Mouse (Mus musculus) thymus, adult 2 months (tissue): ENCODE measurements around the gene Rhpn2. TPM values are rescaled to one million over a fixed set of nuclear protein-coding genes. Genes with fewer than 3 reads are reported as not detected.
"Not testable (repeated sequence)": the region's sequence is repeated elsewhere in the genome, so short reads cannot be mapped to it uniquely, and the experiment has no call there.

Experiments
- DNase-seq: peaks from one replicate; pipeline ENCODE4 v3.0.0; 2021
- H3K27ac ChIP-seq: fragments of 200-500 bp; 2 replicates; pipeline ENCODE4 v1.5.1; 2012; ENCODE audit warnings: low read length, control low read depth; ENCODE audit not compliant: control insufficient read depth, insufficient read depth
- H3K27me3 ChIP-seq: fragments of 200-500 bp; 2 replicates; pipeline ENCODE4 v1.6.1; 2012; ENCODE audit warnings: mild to moderate bottlenecking, low read length, moderate library complexity, mixed read lengths; ENCODE audit not compliant: control insufficient read depth, insufficient read depth
- H3K36me3 ChIP-seq: fragments of 200-500 bp; 2 replicates; pipeline ENCODE4 v1.6.1; 2012; ENCODE audit warnings: mild to moderate bottlenecking, low read length, moderate library complexity; ENCODE audit not compliant: control insufficient read depth, insufficient read depth
- H3K4me1 ChIP-seq: fragments of 200-500 bp; replicated peaks from 2 replicates; pipeline ENCODE4 v1.6.1; 2012; ENCODE audit warnings: low read length; ENCODE audit not compliant: control insufficient read depth, insufficient read depth
- H3K4me3 ChIP-seq: fragments of 200-500 bp; 2 replicates; pipeline ENCODE4 v1.5.1; 2012; ENCODE audit warnings: mild to moderate bottlenecking, low read length, control low read depth, moderate library complexity; ENCODE audit not compliant: control insufficient read depth, insufficient read depth
- CTCF ChIP-seq: fragments of 200-500 bp; IDR thresholded peaks from 2 replicates; pipeline ENCODE4 v1.5.1; 2012; ENCODE audit warnings: mild to moderate bottlenecking, control low read depth, low read length, moderate library complexity, borderline replicate concordance; ENCODE audit not compliant: control insufficient read depth, poor library complexity, insufficient read depth; ENCODE audit errors: extremely low read depth
- POLR2A ChIP-seq: fragments of 200-500 bp; IDR thresholded peaks from 2 replicates; pipeline ENCODE4 v1.6.1; 2012; ENCODE audit warnings: mild to moderate bottlenecking, low read length, control low read depth, moderate library complexity; ENCODE audit not compliant: control insufficient read depth, poor library complexity, insufficient read depth; ENCODE audit errors: extremely low read depth
- WGBS: fragments of 180-500 bp; shearing (Covaris S2); methylation state at CpG from one replicate; pipeline ENCODE4 v1.1.7; 2018; 5-methylcytosine and 5-hydroxymethylcytosine counted together
- polyA plus RNA-seq: library from polyadenylated mRNA; depleted of rRNA; stranded (reverse); fragments of >200 nt; gene quantifications from 2 replicates; pipeline ENCODE4 v1.2.3, GENCODE M21; 2012

The Rhpn2 gene
- polyA plus RNA-seq, 1 experiment = 1.3 TPM

DNA sequence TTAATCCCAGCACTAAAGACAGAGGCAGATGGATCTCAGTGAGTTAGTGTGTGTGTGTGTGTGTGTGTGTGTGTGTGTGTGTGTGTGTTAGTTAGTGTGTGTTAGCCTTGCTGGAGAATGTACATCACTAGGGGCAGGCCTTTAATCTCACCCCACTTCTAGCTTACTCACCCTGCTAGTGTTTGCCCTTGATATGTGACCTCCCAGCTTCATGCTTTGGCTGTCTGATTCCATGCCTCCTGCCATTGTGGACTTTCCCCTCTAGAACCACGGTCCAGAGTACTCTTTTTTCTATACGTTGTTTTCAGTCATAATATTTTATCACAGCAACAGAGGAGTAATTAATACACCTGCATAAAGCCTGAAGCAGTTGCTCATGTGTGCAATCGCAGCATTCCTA lies 22.8 kb upstream of the Rhpn2 start:
- H3K4me3 ChIP-seq = no peak overlapping the region
- no peak for DNase-seq
- no peaks in the 10 kb centered on the region; the same call in 1 of the 2 replicates for H3K36me3 ChIP-seq
- no peaks in the 10 kb centered on the region for H3K4me1 ChIP-seq
- H3K27ac ChIP-seq = no peak overlapping the region
- WGBS = 95% methylated on average over 3 of the region's 3 CpGs
- no peaks in the 10 kb centered on the region for H3K27me3 ChIP-seq
- TF ChIP-seq CTCF (no peak), POLR2A (no peak)

- Histone ChIP-seq H3K4me3 (no peak overlapping the region), H3K4me1 (peaks cover 9% of the 10 kb centered on the region), H3K27ac (no peak overlapping the region), H3K36me3 (no peaks in the 10 kb centered on the region; the same call in 1 of the 2 replicates), H3K27me3 (no peaks in the 10 kb centered on the region)
- TF ChIP-seq POLR2A (no peak), CTCF (no peak)
- DNase-seq = no peak
Measured at GRCm38 (mm10) chr7:35314156-35314555, 19.8 kb upstream of the Rhpn2 start.

GRCm38 (mm10) chr7:35317729-35318609 lies 16.0 kb upstream of the Rhpn2 start, which contains the start of gene Gpatch1:
Gpatch1 (minus strand) TSS chr7:35318440.
- WGBS = 2% methylated on average over 39 of the region's 39 CpGs
- peak; percentile 94 for DNase-seq
- TF ChIP-seq POLR2A (0 out of 2 replicates have a peak, but pooled peaks have one; percentile 33), CTCF (no peak)
- H3K27me3 ChIP-seq = no peaks in the 10 kb centered on the region
- no peak within 1 kb of the TSS for H3K27ac ChIP-seq
- H3K36me3 ChIP-seq = no peaks in the 10 kb centered on the region
- H3K4me1 ChIP-seq = peaks cover 9% of the 10 kb centered on the region
- H3K4me3 ChIP-seq = peak within 1 kb of the TSS; percentile 100

DNA sequence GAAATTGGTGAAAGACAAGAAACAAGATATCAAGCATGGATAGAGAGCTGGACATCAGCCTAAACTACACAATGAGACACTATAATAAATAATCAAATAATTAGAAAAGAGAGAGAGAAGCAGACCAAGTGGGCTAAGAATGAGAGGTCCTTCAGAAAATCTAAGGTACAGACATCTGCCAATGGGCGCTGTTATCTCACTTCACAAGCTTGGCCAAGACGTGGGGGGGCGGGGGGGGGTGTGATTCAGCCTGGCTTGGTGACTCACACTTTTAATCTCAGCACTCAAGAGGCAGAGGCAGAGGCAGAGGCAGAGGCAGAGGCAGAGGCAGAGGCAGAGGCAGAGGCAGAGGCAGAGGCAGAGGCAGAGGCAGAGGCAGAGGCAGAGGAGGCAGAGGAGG lies 14.7 kb upstream of the Rhpn2 start:
- DNase-seq, H3K36me3 ChIP-seq, H3K27me3 ChIP-seq, H3K4me3 ChIP-seq, H3K4me1 ChIP-seq, H3K27ac ChIP-seq: not testable (repeated sequence)
- WGBS = 66% methylated on average over 3 of the region's 3 CpGs

- whole genome bisulfite sequencing = 84% methylated on average over 4 of the region's 4 CpGs
- DNase-seq = no peak
- Histone ChIP-seq H3K36me3 (no peaks in the 10 kb centered on the region), H3K27ac (no peak overlapping the region), H3K4me3 (no peak overlapping the region), H3K27me3 (no peaks in the 10 kb centered on the region), H3K4me1 (peaks cover 9% of the 10 kb centered on the region)
- TF ChIP-seq POLR2A (no peak), CTCF (no peak)
Measured at GRCm38 (mm10) chr7:35319755-35320154, 14.2 kb upstream of the Rhpn2 start.

- no peak overlapping the region for H3K27ac ChIP-seq
- no peaks in the 10 kb centered on the region for H3K36me3 ChIP-seq
- no peaks in the 10 kb centered on the region for H3K27me3 ChIP-seq
- peaks cover 9% of the 10 kb centered on the region for H3K4me1 ChIP-seq
- no peak overlapping the region for H3K4me3 ChIP-seq
- TF ChIP-seq POLR2A = no peak
- no peak for TF ChIP-seq CTCF
- no peak for DNase-seq
- WGBS = 71% methylated on average over 3 of the region's 3 CpGs
Measured at GRCm38 (mm10) chr7:35322161-35322560, 11.8 kb upstream of the Rhpn2 start.
